Mouse (Mus musculus) liver, embryonic 14.5 days (tissue): ENCODE results near the gene Shroom3.

Experiments used
- CTCF ChIP-seq: IDR thresholded peaks from 2 replicates; pipeline ENCODE4 v1.5.1; 2016; ENCODE audit warnings: antibody characterized with exemption, low read depth, control low read depth
- EP300 ChIP-seq: IDR thresholded peaks from 2 replicates; pipeline ENCODE4 v1.6.1; 2016; ENCODE audit warnings: antibody characterized with exemption, low read depth

DNA sequence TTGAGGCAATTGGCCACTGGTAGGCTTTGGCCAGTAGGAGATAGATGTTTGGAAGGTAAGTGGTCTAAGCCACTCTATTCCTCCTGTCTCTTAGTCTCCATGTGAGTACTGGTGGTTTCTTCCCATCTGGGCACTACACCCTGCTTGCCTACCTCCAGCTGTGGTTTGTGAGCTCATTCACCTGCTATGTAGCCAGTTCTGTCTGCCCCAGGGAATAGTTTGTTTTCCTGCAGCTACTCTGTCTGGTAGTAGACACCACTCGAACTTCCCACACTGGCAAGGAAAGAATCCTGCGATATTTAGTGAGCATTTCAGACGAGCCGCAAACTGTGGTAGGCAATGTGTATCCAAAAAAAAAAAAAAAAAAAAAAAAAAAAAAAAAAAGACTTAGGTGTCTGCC, 68.3 kb downstream of the Shroom3 start:
- TF ChIP-seq EP300: no peak
- no peak for TF ChIP-seq CTCF
